Comparison of ENCODE assay signal across 1 mouse cellular context in genomic region chr8:90762390-90762789, GRCm38 (mm10).
TF ChIP-seq lines count a peak whose summit lies in the region.

No protein-coding gene starts in this region.

TF ChIP-seq in CH12.LX, 34 proteins besides CTCF, POLR2A, EP300 and RAD21 (continued from another document):
- no peak for TF ChIP-seq JUN (IDR thresholded peaks at IDR 0.05; ENCODE audit: insufficient read depth, low read depth, low read length)
- TF ChIP-seq USF1 (IDR thresholded peaks at IDR 0.05; ENCODE audit: low read depth, low read length): no peak; the same call in 1 of the 2 replicates
- peak; percentile 12; the same call in 1 of the 2 replicates for TF ChIP-seq BHLHE40 (IDR thresholded peaks at IDR 0.05; ENCODE audit: low read depth, low read length)
- TF ChIP-seq USF2 (conservative IDR thresholded peaks at IDR 0.05; ENCODE audit: low read depth, low read length): no peak
- TF ChIP-seq TCF12 (IDR thresholded peaks at IDR 0.05; ENCODE audit: low read depth, low read length): no peak
- 0 out of 2 replicates have a peak, but pooled peaks have one; percentile 73 for TF ChIP-seq MAX (IDR thresholded peaks at IDR 0.05; ENCODE audit: low read length)
- no peak for TF ChIP-seq UBTF (IDR thresholded peaks at IDR 0.05; ENCODE audit: low read depth, low read length)
- TF ChIP-seq MAFK (IDR thresholded peaks at IDR 0.05; ENCODE audit: insufficient replicate concordance, low read length): no peak
- TF ChIP-seq TBP (conservative IDR thresholded peaks at IDR 0.05; ENCODE audit: low read depth, low read length): 0 out of 2 replicates have a peak, but pooled peaks have one; percentile 27
- TF ChIP-seq MEF2A (IDR thresholded peaks at IDR 0.05; ENCODE audit: borderline replicate concordance, low read depth, low read length): no peak
- peak; percentile 54; the same call in 1 of the 2 replicates for TF ChIP-seq MYC (IDR thresholded peaks at IDR 0.05; ENCODE audit: low read depth, low read length)
- TF ChIP-seq MAZ (IDR thresholded peaks at IDR 0.05; ENCODE audit: low read depth, low read length): no peak
- TF ChIP-seq POLR2AphosphoS2 (IDR thresholded peaks at IDR 0.05; ENCODE audit: low read depth, low read length): no peak
- no peak for TF ChIP-seq ZKSCAN1 (IDR thresholded peaks at IDR 0.05; ENCODE audit: borderline replicate concordance, low read depth, low read length)
- no peak for TF ChIP-seq E2F4 (IDR thresholded peaks at IDR 0.05; ENCODE audit: insufficient replicate concordance, low read depth, low read length)
- no peak for TF ChIP-seq GABPA (IDR thresholded peaks at IDR 0.05; ENCODE audit: insufficient replicate concordance, low read depth, low read length)
- TF ChIP-seq ETS1 (conservative IDR thresholded peaks at IDR 0.05; ENCODE audit: low read depth, low read length): no peak
- TF ChIP-seq HCFC1 (IDR thresholded peaks at IDR 0.05; ENCODE audit: low read depth, low read length): no peak; the same call in 1 of the 2 replicates
- TF ChIP-seq IRF4 (IDR thresholded peaks at IDR 0.05; ENCODE audit: low read depth, low read length): no peak
- peak; percentile 41; the same call in 1 of the 2 replicates for TF ChIP-seq CHD2 (IDR thresholded peaks at IDR 0.05; ENCODE audit: low read length)
- TF ChIP-seq ZNF384 (IDR thresholded peaks at IDR 0.05; ENCODE audit: low read depth, low read length): no peak
- TF ChIP-seq ZC3H11A (IDR thresholded peaks at IDR 0.05; ENCODE audit: low read depth, low read length): no peak
- TF ChIP-seq KAT2A (IDR thresholded peaks at IDR 0.05; ENCODE audit: insufficient replicate concordance, low read length): no peak
- TF ChIP-seq JUND (conservative IDR thresholded peaks at IDR 0.05; ENCODE audit: low read depth, low read length): no peak
